Mouse (Mus musculus) forebrain, embryonic 10.5 days (tissue): ENCODE measurements around the gene Gpr83. TPM values are rescaled to one million over a fixed set of nuclear protein-coding genes. Genes with fewer than 3 reads are reported as not detected.
A peak's percentile ranks its signal among the peaks of the same experiment; 100 is the strongest.
"Not testable (repeated sequence)": the region's sequence is repeated elsewhere in the genome, so short reads cannot be mapped to it uniquely, and the experiment has no call there.

Experiments
- DNase-seq: peaks from one replicate; pipeline ENCODE4 v3.0.0-alpha.2; 2017; ENCODE audit warnings: low spot score; ENCODE audit errors: extremely low spot score
- H3K27ac ChIP-seq: fragments of 300-500 bp; sonication (generic); 2 replicates; pipeline ENCODE4 v1.5.1; 2016; ENCODE audit warnings: mild to moderate bottlenecking
- H3K27me3 ChIP-seq: fragments of 300-500 bp; sonication (generic); 2 replicates; pipeline ENCODE4 v1.6.1; 2016; ENCODE audit warnings: mild to moderate bottlenecking; ENCODE audit not compliant: poor library complexity, severe bottlenecking
- H3K36me3 ChIP-seq: fragments of 300-500 bp; sonication (generic); replicated peaks from 2 replicates; pipeline ENCODE4 v1.6.1; 2016; ENCODE audit warnings: mild to moderate bottlenecking, moderate library complexity
- H3K4me1 ChIP-seq: fragments of 300-500 bp; sonication (generic); 2 replicates; pipeline ENCODE4 v1.6.1; 2016
- H3K4me3 ChIP-seq: fragments of 300-500 bp; sonication (generic); 2 replicates; pipeline ENCODE4 v1.5.1; 2016; ENCODE audit warnings: mild to moderate bottlenecking, moderate library complexity
- H3K9me3 ChIP-seq: fragments of 300-500 bp; sonication (generic); 2 replicates; pipeline ENCODE4 v1.6.1; 2016; ENCODE audit warnings: mild to moderate bottlenecking, moderate library complexity
- WGBS: fragments of 180-500 bp; shearing (Covaris S2); methylation state at CpG from one replicate; pipeline ENCODE4 v1.1.7; 2016; 5-methylcytosine and 5-hydroxymethylcytosine counted together
- polyA plus RNA-seq: library from polyadenylated mRNA; unstranded; fragments of >200 nt; fragmentation: Nextera tagmentation; extraction: Ambion mirVana; gene quantifications from 2 replicates; pipeline ENCODE4 v1.2.1, GENCODE M21; 2016

The Gpr83 gene
- polyA plus RNA-seq, 1 experiment from 2014 or later: 0.30 TPM

GRCm38 (mm10) chr9:14872181-14872930 is 12.3 kb downstream of the Gpr83 start:
- DNase-seq: peak; percentile 27
- Histone ChIP-seq H3K27me3 (no peaks in the 10 kb centered on the region), H3K4me1 (peaks cover 32% of the 10 kb centered on the region), H3K36me3 (no peaks in the 10 kb centered on the region), H3K9me3 (no peaks in the 10 kb centered on the region), H3K27ac (peak overlapping the region; percentile 81), H3K4me3 (no peak overlapping the region; the same call in 1 of the 2 replicates)
- 32% methylated on average over 17 of the region's 17 CpGs for WGBS

GRCm38 (mm10) chr9:14875743-14876507 is 15.9 kb downstream of the Gpr83 start:
- Histone ChIP-seq H3K4me1 (peaks cover 32% of the 10 kb centered on the region), H3K9me3 (no peaks in the 10 kb centered on the region), H3K27ac (peak overlapping the region; percentile 8; the same call in 1 of the 2 replicates), H3K27me3 (no peaks in the 10 kb centered on the region), H3K36me3 (no peaks in the 10 kb centered on the region), H3K4me3 (no peak overlapping the region)
- DNase-seq: no peak
- WGBS: 70% methylated on average over 5 of the region's 5 CpGs

- 15% methylated on average over 8 of the region's 8 CpGs for WGBS
Measured at GRCm38 (mm10) chr9:14876566-14876965, 16.6 kb downstream of the Gpr83 start.

GRCm38 (mm10) chr9:14884641-14885040 is 24.6 kb downstream of the Gpr83 start:
- Histone ChIP-seq H3K27ac (no peak overlapping the region), H3K27me3 (no peaks in the 10 kb centered on the region), H3K4me1 (no peaks in the 10 kb centered on the region), H3K36me3 (no peaks in the 10 kb centered on the region), H3K4me3 (no peak overlapping the region), H3K9me3 (no peaks in the 10 kb centered on the region)
- 77% methylated on average over 4 of the region's 4 CpGs for WGBS
- no peak for DNase-seq

More at GRCm38 (mm10) chr9:14876566-14876965, 16.6 kb downstream of the Gpr83 start:
- not testable (repeated sequence) for H3K4me3 ChIP-seq, H3K9me3 ChIP-seq, H3K27me3 ChIP-seq, H3K36me3 ChIP-seq, H3K27ac ChIP-seq, DNase-seq
- peaks cover 31% of the 10 kb centered on the region for H3K4me1 ChIP-seq

DNA sequence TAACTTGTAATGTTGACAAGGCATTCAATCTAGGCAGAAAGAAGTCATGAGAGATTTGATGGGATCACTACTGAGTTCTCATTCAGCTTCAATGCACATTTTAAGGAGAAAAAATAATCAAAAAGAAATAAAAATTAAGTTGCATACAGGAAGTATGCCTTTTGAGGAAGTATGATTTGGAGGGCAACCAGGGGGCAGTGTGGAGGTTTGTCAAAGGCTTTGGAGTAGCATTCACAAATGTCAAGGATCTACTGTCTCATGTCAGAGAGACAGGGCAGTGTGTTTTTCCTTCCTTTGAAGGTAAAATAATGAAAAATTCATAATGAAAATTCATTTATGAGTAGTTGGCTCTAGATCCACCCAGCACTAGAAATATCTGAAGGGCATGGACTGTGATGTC is 25.1 kb downstream of the Gpr83 start:
- no peaks in the 10 kb centered on the region for H3K4me1 ChIP-seq
- H3K36me3 ChIP-seq: no peaks in the 10 kb centered on the region
- no peaks in the 10 kb centered on the region for H3K9me3 ChIP-seq
- no peak for DNase-seq
- H3K27ac ChIP-seq: no peak overlapping the region
- no peak overlapping the region for H3K4me3 ChIP-seq
- no peaks in the 10 kb centered on the region for H3K27me3 ChIP-seq

DNA sequence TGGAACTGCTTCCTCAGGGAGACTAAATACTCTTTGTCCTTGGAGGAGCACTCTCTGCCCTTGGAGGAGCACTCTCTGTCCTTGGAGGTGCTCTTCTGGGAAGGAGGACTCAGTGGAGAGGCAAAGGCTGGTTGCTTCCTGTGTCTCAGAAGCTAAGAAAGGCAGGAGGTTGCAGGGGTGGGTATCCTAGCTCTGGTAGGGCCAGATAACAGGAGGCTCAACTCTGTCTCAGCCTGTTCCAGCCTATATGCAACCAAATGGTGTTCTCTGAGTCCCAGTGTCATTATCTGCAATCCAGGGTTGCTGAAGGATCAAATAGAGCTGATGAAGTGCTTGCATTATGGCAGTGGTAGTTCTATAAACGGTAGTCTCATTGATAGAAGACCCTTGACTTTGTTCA is 25.9 kb downstream of the Gpr83 start:
- H3K27ac ChIP-seq: no peak overlapping the region
- DNase-seq: no peak
- H3K4me3 ChIP-seq: no peak overlapping the region
- no peaks in the 10 kb centered on the region for H3K36me3 ChIP-seq
- H3K9me3 ChIP-seq: no peaks in the 10 kb centered on the region
- WGBS: 77% methylated on average over 1 of the region's 1 CpGs
- H3K27me3 ChIP-seq: no peaks in the 10 kb centered on the region
- peaks cover 7% of the 10 kb centered on the region; the same call in 1 of the 2 replicates for H3K4me1 ChIP-seq

DNA sequence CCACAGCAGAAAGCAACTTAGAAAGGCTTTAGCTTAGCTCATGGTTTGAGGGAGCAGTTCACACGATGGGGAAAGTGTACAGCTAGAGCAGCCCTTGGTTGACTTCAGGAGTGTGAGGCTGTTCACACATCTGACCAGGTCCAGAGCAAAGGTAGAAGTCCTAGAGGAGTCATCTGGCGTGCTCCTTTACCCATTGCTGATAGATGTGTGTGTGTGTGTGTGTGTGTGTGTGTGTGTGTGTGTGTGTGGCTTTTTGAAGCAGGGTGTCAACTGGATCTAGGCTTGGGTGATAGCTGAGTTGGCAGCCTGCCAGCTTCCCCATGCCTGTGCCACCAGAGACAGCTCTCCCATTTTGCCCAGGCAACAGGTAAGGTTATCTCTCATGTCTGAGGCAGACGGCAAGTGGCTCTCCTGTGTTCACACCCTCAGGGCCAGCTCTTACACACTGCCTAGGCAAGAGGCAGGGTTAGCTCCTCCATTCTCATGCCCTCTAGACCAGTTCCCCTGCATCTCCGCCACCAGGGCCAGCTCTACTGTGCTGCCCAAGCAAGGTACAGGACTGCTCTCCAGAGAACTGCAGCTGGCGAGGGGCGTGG is 27.9 kb downstream of the Gpr83 start:
- Histone ChIP-seq H3K9me3 (no peaks in the 10 kb centered on the region), H3K27me3 (no peaks in the 10 kb centered on the region)
- 87% methylated on average over 6 of the region's 6 CpGs for WGBS

DNA sequence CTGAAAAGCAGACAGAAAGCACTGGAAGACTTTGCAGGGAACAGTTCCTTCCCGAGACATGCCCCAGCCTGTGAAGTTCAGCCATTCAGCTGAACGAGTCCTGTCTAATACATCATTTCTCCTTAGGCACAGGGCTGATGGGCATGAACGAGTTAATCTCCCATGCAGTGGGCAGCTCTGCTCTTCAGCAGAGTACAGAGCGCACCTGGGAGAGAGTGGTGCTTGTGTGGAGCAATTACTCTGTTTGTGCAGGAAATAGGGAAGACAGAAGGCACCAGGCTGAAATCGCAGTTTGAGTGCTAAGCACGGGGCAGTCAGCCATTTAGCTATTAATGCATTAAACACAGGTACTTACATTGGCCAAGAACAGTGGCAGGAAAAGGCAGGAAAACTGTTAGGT is 28.7 kb downstream of the Gpr83 start:
- Histone ChIP-seq H3K9me3 (no peaks in the 10 kb centered on the region), H3K4me1 (peaks cover 8% of the 10 kb centered on the region; the same call in 1 of the 2 replicates), H3K36me3 (no peaks in the 10 kb centered on the region), H3K27ac (no peak overlapping the region), H3K27me3 (no peaks in the 10 kb centered on the region), H3K4me3 (no peak overlapping the region)
- DNase-seq: no peak
- 85% methylated on average over 6 of the region's 6 CpGs for WGBS

More for the DNA sequence above, 27.9 kb downstream of the Gpr83 start:
- Histone ChIP-seq H3K4me1 (peaks cover 8% of the 10 kb centered on the region; the same call in 1 of the 2 replicates), H3K27ac (no peak overlapping the region), H3K4me3 (no peak overlapping the region), H3K36me3 (no peaks in the 10 kb centered on the region)
- no peak for DNase-seq

- no peaks in the 10 kb centered on the region for H3K36me3 ChIP-seq
- H3K4me1 ChIP-seq: peaks cover 8% of the 10 kb centered on the region; the same call in 1 of the 2 replicates
- H3K27me3 ChIP-seq: no peaks in the 10 kb centered on the region
- no peak overlapping the region for H3K4me3 ChIP-seq
- DNase-seq: no peak
- H3K9me3 ChIP-seq: no peaks in the 10 kb centered on the region
- no peak overlapping the region for H3K27ac ChIP-seq
- 66% methylated on average over 3 of the region's 3 CpGs for WGBS
Measured at GRCm38 (mm10) chr9:14890699-14891098, 30.7 kb downstream of the Gpr83 start.

DNA sequence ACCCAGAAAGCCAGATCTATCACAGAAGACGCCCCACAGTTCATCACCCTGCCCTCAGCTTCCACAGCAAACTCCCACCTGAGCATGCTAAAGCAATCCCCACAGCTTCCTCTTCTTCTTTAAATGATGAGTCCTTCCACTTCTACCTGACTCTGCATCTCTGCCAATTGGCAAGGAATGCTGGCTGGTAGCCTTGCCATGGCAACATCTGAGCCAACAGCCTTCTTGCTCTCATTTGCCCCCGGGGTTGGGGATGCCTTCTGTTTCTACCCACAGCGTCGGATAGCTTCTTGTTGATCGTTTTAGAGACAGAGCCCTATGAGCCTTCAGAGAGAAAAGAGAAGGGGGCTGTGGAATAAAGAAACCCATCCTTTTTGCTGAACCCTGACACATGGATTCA is 31.9 kb downstream of the Gpr83 start:
- 81% methylated on average over 5 of the region's 5 CpGs for WGBS
- DNase-seq: no peak
- H3K27ac ChIP-seq: no peak overlapping the region
- H3K4me1 ChIP-seq: peaks cover 8% of the 10 kb centered on the region; the same call in 1 of the 2 replicates
- H3K9me3 ChIP-seq: no peaks in the 10 kb centered on the region
- no peaks in the 10 kb centered on the region for H3K27me3 ChIP-seq
- no peak overlapping the region for H3K4me3 ChIP-seq
- no peaks in the 10 kb centered on the region for H3K36me3 ChIP-seq

GRCm38 (mm10) chr9:14893388-14893787 is 33.4 kb downstream of the Gpr83 start:
- H3K4me1 ChIP-seq: peaks cover 8% of the 10 kb centered on the region; the same call in 1 of the 2 replicates
- DNase-seq: no peak
- WGBS: 92% methylated on average over 9 of the region's 9 CpGs

GRCm38 (mm10) chr9:14894628-14895027 is 34.6 kb downstream of the Gpr83 start:
- no peak for DNase-seq
- Histone ChIP-seq H3K4me3 (no peak overlapping the region), H3K4me1 (peaks cover 8% of the 10 kb centered on the region; the same call in 1 of the 2 replicates), H3K9me3 (no peaks in the 10 kb centered on the region), H3K27me3 (no peaks in the 10 kb centered on the region), H3K36me3 (no peaks in the 10 kb centered on the region), H3K27ac (no peak overlapping the region)
- WGBS: 87% methylated on average over 3 of the region's 3 CpGs

More at GRCm38 (mm10) chr9:14893388-14893787, 33.4 kb downstream of the Gpr83 start:
- H3K27me3 ChIP-seq: no peaks in the 10 kb centered on the region
- H3K27ac ChIP-seq: no peak overlapping the region
- H3K36me3 ChIP-seq: no peaks in the 10 kb centered on the region
- H3K4me3 ChIP-seq: no peak overlapping the region
- no peaks in the 10 kb centered on the region for H3K9me3 ChIP-seq
